Mouse (Mus musculus): ENCODE measurements around the gene Gli3. TPM values are rescaled to one million over a fixed set of nuclear protein-coding genes. Genes with fewer than 3 reads are reported as not detected.

The Gli3 gene
- 0.86 TPM for polyA plus RNA-seq (2015; fragmentation: Illumina TruSeq; extraction: RNeasy Lipid Tissue Mini Kit (QIAGEN cat#74804); ENCODE audit: insufficient read depth, low replicate concordance)

DNA sequence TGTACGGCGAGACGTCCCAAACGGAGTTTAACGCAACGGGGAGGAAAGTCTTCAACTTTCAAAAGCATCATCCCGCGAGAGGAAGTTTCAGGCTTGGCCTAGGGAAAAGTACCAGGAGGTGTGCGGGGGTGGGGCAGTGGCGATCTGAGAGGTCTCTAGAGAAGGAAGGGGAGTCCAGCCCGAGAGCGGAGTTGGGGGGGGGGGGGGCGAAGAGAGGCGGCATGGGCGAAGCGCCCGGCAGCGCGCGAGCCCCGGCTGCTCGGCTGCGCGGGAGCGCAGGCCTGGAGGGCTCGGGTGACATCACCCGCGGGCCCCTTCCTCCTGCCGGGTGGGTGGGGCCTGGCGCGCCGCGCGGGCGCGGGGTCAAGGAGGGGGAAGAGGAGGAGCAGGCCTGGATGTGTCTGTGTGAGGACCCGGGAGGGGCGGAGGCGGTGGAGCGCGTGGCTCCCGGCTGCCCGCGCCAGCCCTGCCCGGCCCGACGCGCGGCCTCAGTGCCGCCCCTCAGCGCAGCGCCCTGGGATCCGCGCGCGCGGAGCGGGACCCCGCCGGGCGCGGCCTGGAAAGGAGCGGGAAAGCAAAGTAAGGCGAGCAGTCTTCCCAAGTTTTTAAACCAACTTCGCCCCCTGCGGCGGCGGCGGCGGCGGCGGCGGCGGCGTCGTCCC lies at the start of gene Gli3:
TSS of gene Gli3 (plus strand) at position 406 of the 662 bp plus-strand sequence.

